Mouse (Mus musculus): Measurements from ENCODE around the gene Tnfaip1. TPM values are rescaled to one million over a fixed set of nuclear protein-coding genes. Genes with fewer than 3 reads are reported as not detected.
A peak's percentile ranks its signal among the peaks of the same experiment; 100 is the strongest.

Gene Tnfaip1
- polyA plus RNA-seq, 1 experiment: 33.3 TPM

GRCm38 (mm10) chr11:78530001-78530400 is 6.1 kb downstream of the Tnfaip1 start:
- 78% methylated on average over 12 of the region's 12 CpGs for WGBS
- no peak for TF ChIP-seq POLR2A (IDR thresholded peaks at IDR 0.05; ENCODE audit: low read depth, low read length)
- no peak for TF ChIP-seq CTCF (conservative IDR thresholded peaks at IDR 0.05; ENCODE audit: insufficient read depth, insufficient read length, low read depth, low read length)
- no peaks in the 10 kb centered on the region for H3K36me3 ChIP-seq (ENCODE audit: control insufficient read depth, insufficient read depth, low read length)

GRCm38 (mm10) chr11:78528714-78529113 is 7.4 kb downstream of the Tnfaip1 start:
- TF ChIP-seq CTCF (conservative IDR thresholded peaks at IDR 0.05; ENCODE audit: insufficient read depth, insufficient read length, low read depth, low read length) (no peak), POLR2A (IDR thresholded peaks at IDR 0.05; ENCODE audit: low read depth, low read length) (no peak)
- no peak for DNase-seq
- Histone ChIP-seq H3K4me1 (ENCODE audit: control insufficient read depth, insufficient read depth, low read length) (no peaks in the 10 kb centered on the region), H3K27me3 (replicated peaks; ENCODE audit: control insufficient read depth, insufficient read depth, low read length) (no peaks in the 10 kb centered on the region), H3K4me3 (ENCODE audit: insufficient read depth, low read depth, low read length) (no peak overlapping the region), H3K36me3 (ENCODE audit: control insufficient read depth, insufficient read depth, low read length) (no peaks in the 10 kb centered on the region; the same call in 1 of the 2 replicates), H3K27ac (ENCODE audit: insufficient read depth, low read depth, low read length) (no peak overlapping the region)
- 42% methylated on average over 9 of the region's 9 CpGs for WGBS

More at GRCm38 (mm10) chr11:78530001-78530400, 6.1 kb downstream of the Tnfaip1 start:
- no peak overlapping the region for H3K4me3 ChIP-seq (ENCODE audit: insufficient read depth, low read depth, low read length)
- no peaks in the 10 kb centered on the region for H3K27me3 ChIP-seq (replicated peaks; ENCODE audit: control insufficient read depth, insufficient read depth, low read length)
- no peak overlapping the region for H3K27ac ChIP-seq (ENCODE audit: insufficient read depth, low read depth, low read length)
- H3K4me1 ChIP-seq (ENCODE audit: control insufficient read depth, insufficient read depth, low read length): 0 out of 2 replicates have a peak, but pooled peaks cover under 1% of the 10 kb centered on the region
- DNase-seq: no peak

- Histone ChIP-seq H3K36me3 (ENCODE audit: control insufficient read depth, insufficient read depth, low read length) (peaks cover 6% of the 10 kb centered on the region), H3K4me1 (ENCODE audit: control insufficient read depth, insufficient read depth, low read length) (peaks cover 9% of the 10 kb centered on the region; the same call in 1 of the 2 replicates)
- WGBS: 77% methylated on average over 2 of the region's 2 CpGs
Observed at GRCm38 (mm10) chr11:78524838-78525237, 11.3 kb downstream of the Tnfaip1 start.

GRCm38 (mm10) chr11:78523241-78523955 is 12.7 kb downstream of the Tnfaip1 start:
- H3K4me3 ChIP-seq (ENCODE audit: insufficient read depth, low read depth, low read length): no peak overlapping the region
- no peak for DNase-seq
- H3K27me3 ChIP-seq (replicated peaks; ENCODE audit: control insufficient read depth, insufficient read depth, low read length): no peaks in the 10 kb centered on the region
- WGBS: 74% methylated on average over 9 of the region's 9 CpGs
- TF ChIP-seq CTCF (conservative IDR thresholded peaks at IDR 0.05; ENCODE audit: insufficient read depth, insufficient read length, low read depth, low read length): no peak
- peaks cover 6% of the 10 kb centered on the region for H3K36me3 ChIP-seq (ENCODE audit: control insufficient read depth, insufficient read depth, low read length)
- H3K4me1 ChIP-seq (ENCODE audit: control insufficient read depth, insufficient read depth, low read length): peaks cover 9% of the 10 kb centered on the region; the same call in 1 of the 2 replicates
- peak overlapping the region; percentile 32 for H3K27ac ChIP-seq (ENCODE audit: insufficient read depth, low read depth, low read length)

More at GRCm38 (mm10) chr11:78524838-78525237, 11.3 kb downstream of the Tnfaip1 start:
- no peak overlapping the region for H3K27ac ChIP-seq (ENCODE audit: insufficient read depth, low read depth, low read length)
- no peak for TF ChIP-seq CTCF (conservative IDR thresholded peaks at IDR 0.05; ENCODE audit: insufficient read depth, insufficient read length, low read depth, low read length)
- no peak for TF ChIP-seq POLR2A (IDR thresholded peaks at IDR 0.05; ENCODE audit: low read depth, low read length)
- no peak for DNase-seq
- no peaks in the 10 kb centered on the region for H3K27me3 ChIP-seq (replicated peaks; ENCODE audit: control insufficient read depth, insufficient read depth, low read length)
- no peak overlapping the region for H3K4me3 ChIP-seq (ENCODE audit: insufficient read depth, low read depth, low read length)

GRCm38 (mm10) chr11:78522481-78522997 is 13.6 kb downstream of the Tnfaip1 start:
- TF ChIP-seq CTCF (conservative IDR thresholded peaks at IDR 0.05; ENCODE audit: insufficient read depth, insufficient read length, low read depth, low read length): no peak
- TF ChIP-seq POLR2A (IDR thresholded peaks at IDR 0.05; ENCODE audit: low read depth, low read length): no peak
- Histone ChIP-seq H3K27ac (ENCODE audit: insufficient read depth, low read depth, low read length) (peak overlapping the region; percentile 32), H3K27me3 (replicated peaks; ENCODE audit: control insufficient read depth, insufficient read depth, low read length) (no peaks in the 10 kb centered on the region), H3K4me3 (ENCODE audit: insufficient read depth, low read depth, low read length) (no peak overlapping the region), H3K36me3 (ENCODE audit: control insufficient read depth, insufficient read depth, low read length) (peaks cover 6% of the 10 kb centered on the region), H3K4me1 (ENCODE audit: control insufficient read depth, insufficient read depth, low read length) (peaks cover 9% of the 10 kb centered on the region; the same call in 1 of the 2 replicates)
- peak; percentile 66 for DNase-seq
- WGBS: 55% methylated on average over 1 of the region's 1 CpGs

- peaks cover 9% of the 10 kb centered on the region; the same call in 1 of the 2 replicates for H3K4me1 ChIP-seq (ENCODE audit: control insufficient read depth, insufficient read depth, low read length)
- H3K27ac ChIP-seq (ENCODE audit: insufficient read depth, low read depth, low read length): no peak overlapping the region
- TF ChIP-seq CTCF (conservative IDR thresholded peaks at IDR 0.05; ENCODE audit: insufficient read depth, insufficient read length, low read depth, low read length): no peak
- no peak for TF ChIP-seq POLR2A (IDR thresholded peaks at IDR 0.05; ENCODE audit: low read depth, low read length)
- 52% methylated on average over 3 of the region's 3 CpGs for WGBS
- H3K27me3 ChIP-seq (replicated peaks; ENCODE audit: control insufficient read depth, insufficient read depth, low read length): no peaks in the 10 kb centered on the region
- peaks cover 6% of the 10 kb centered on the region for H3K36me3 ChIP-seq (ENCODE audit: control insufficient read depth, insufficient read depth, low read length)
- H3K4me3 ChIP-seq (ENCODE audit: insufficient read depth, low read depth, low read length): no peak overlapping the region
- DNase-seq: no peak
Observed at GRCm38 (mm10) chr11:78521880-78522279, 14.3 kb downstream of the Tnfaip1 start.

- Histone ChIP-seq H3K36me3 (ENCODE audit: control insufficient read depth, insufficient read depth, low read length) (peaks cover 8% of the 10 kb centered on the region), H3K4me3 (ENCODE audit: insufficient read depth, low read depth, low read length) (no peak overlapping the region), H3K27me3 (replicated peaks; ENCODE audit: control insufficient read depth, insufficient read depth, low read length) (no peaks in the 10 kb centered on the region), H3K27ac (ENCODE audit: insufficient read depth, low read depth, low read length) (no peak overlapping the region), H3K4me1 (ENCODE audit: control insufficient read depth, insufficient read depth, low read length) (peaks cover 9% of the 10 kb centered on the region; the same call in 1 of the 2 replicates)
- TF ChIP-seq POLR2A (IDR thresholded peaks at IDR 0.05; ENCODE audit: low read depth, low read length): no peak
- no peak for TF ChIP-seq CTCF (conservative IDR thresholded peaks at IDR 0.05; ENCODE audit: insufficient read depth, insufficient read length, low read depth, low read length)
- 91% methylated on average over 10 of the region's 10 CpGs for WGBS
- DNase-seq: no peak
Observed at GRCm38 (mm10) chr11:78518931-78519330, 17.2 kb downstream of the Tnfaip1 start.
